Mouse (Mus musculus): Measurements from ENCODE around the gene Capn7.

DNA sequence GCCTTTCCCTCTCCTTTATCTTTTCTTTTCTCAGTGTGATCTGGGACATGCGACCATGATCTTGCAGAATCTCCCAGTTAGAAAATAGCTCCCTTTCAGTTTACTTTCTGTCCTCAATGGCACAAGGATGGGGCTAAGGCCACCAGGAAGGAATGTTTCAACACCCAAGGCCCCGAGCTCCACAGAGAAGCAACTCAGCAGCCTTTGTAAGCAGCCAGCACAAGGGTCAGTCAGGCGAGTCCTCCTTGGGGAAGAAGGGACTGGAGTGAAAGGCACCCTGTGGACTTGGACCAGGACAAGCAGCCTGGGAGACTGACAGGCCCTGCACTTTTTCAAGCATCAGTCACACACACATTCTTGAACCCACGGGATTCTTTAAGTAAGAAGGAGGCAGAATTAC, 82.8 kb downstream of the Capn7 start:
- no peak for TF ChIP-seq CTCF (conservative IDR thresholded peaks at IDR 0.05; ENCODE audit: low read length)
- TF ChIP-seq POU5F1 (IDR thresholded peaks at IDR 0.05; ENCODE audit: borderline replicate concordance, low read length): no peak

Measured in E14TG2a.4 (cell line).